Mouse (Mus musculus): ENCODE measurements around the gene Dusp19.

Dusp19 gene

DNA sequence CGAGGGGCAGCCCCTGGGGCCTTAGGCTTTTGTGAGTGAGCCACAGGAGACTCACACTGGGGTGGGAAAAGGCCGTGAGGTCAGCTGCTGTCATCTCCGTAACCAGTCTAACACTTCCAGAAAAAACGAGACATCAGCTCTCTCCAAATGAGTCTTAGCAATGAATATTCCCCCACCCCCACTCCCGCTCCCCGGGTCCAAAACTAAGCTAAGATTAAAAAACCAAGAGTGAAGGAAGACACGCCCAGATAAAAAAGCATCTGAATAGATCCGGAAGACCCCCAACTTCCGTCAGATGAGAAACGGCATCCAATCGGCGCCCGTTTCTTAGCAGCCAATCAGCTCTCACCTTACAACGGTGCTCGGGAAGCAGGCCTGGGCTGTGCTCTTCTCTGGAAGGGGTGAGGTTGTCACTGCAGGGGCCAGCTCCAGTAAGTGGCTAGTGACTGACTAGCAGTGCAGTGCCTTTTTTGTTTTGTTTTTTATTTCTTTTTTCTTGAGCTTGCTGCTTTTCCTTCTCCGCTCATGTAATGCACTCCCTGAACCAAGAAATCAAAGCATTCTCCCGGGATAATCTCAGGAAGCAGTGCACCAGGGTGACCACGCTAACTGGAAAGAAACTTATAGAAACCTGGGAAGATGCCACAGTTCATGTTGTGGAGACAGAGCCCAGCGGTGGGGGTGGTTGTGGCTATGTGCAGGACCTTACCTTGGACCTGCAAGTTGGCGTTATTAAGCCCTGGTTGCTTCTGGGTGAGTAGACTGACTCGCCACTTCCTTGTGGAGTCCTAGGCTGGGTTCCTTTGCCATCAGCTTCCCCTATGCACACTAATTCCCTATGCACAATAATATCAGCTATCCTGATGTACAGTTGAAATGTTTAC lies at the start of gene Dusp19, which contains the start of gene Nup35:
Gene Dusp19, plus strand, starts transcription at position 192 of the 884 bp plus-strand sequence.
Gene Nup35, plus strand, starts transcription at position 383 of the 884 bp plus-strand sequence.
- peak; percentile 93 for DNase-seq

DNA sequence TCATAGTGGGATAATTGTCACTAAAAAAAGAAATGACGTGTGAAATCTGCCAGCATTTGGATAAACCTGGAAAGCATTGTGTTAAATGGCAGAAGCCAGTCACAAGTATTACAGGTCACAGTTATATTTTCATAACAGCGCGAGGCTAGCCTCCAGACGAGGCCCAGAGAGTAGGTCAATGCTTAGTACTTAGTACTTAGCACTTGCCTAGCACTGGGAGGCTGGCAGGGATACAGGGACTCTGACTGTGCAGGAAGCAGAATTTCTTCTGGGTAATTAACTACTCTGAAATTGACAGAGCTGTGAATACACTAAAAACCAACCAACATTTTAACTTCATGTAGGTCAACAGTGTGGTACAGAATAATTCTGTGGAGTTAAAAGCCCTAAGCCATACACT lies 49.4 kb upstream of the Dusp19 start:
- DNase-seq: no peak

DNA sequence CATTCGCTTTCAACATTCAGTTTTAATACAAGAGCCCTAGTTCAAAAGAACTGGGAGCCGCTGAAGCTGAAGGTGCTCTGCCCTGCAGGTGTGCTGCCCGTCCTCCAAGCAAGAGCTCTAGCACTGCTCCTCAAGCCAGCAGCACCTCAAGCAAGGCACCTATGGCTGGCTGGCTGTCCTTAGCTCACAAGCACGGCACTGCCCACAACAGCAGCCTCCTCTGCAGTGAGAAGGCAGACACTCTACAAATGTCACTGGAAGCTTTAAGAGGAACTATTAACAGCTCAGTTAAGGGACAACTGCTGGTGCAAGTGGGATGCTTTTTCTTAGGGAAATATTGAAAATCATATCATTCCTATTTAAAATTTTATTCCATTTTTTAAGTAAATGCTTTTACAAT lies 46.2 kb upstream of the Dusp19 start:
- no peak for DNase-seq

DNA sequence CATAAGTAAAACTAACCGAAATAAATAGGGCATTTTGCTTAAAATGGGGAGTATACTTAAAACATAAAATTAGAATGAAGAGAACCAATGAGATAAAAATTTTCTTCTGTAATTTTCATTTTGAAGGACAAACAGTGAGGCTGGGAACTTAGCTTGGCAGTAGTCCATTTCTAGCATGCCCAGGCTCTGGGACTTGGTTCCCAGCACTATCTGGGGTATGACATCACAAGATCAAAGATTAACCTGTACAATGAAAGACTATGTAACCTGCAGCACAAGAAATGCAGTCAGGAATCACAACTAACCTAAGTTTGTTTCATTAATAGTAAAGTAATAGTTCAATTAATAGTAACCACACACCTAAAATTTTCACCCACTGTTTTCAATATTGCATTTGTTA lies 39.6 kb upstream of the Dusp19 start:
- no peak for DNase-seq

DNA sequence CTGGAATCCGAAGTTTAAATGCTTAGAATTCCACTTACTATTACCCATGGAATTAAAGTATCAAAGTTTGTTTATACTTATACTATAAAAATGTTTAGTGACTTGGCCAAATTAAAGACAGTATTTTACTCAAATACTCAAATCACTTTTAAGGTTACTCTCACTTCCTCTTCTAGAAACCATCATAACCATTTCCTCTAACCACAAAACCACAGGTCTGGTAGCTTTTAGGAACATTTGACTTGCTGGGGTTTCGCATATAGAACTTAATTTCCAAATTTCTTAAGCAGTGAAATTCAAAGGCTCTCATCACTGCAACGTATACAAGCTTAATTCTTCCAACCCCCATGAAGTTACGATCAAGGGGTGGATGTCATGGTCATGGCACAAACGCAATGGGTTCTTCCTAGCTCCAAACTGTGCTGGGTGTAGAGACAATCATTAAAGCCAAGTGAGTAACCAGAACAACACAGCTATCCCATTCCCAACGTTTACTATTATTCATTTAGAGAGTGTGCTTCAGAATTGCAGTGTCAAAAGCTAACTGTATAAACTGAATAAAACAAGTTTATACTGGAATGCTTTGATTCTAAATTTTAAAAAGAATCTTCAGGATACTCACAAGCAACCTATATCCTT lies 37.5 kb upstream of the Dusp19 start:
- no peak for DNase-seq

DNA sequence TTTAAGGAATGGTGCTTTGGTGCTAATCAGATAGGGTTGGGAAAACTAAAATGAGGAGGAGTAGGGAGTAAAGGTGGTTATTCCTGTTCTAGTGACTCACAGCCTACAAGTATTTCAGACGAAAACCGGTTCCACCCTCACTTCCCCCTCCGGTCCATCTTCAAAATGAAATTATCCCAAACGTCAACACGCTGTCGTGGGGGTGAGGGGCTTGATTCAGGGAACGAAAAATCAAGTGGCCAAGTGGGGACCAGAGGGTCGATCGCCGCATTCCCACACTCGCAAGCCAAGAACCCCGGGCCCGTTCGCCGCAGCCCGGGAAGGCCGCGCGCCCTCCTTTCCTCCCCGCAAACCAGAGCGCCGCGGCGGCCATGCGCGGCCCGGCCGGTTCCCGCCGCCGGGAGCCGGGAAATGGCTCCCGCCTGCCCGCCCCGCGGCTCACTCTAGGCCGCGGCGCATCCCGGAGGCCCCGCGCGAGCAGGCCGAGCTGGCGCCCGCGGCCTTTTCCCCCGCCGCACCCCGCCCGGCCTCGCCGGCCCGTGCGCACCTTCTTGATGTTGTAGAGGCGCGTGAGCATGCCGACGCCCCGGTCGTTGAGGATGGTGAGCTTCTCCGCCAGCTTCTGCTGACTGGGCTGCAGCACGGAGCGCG lies 36.4 kb upstream of the Dusp19 start:
- DNase-seq: no peak

DNA sequence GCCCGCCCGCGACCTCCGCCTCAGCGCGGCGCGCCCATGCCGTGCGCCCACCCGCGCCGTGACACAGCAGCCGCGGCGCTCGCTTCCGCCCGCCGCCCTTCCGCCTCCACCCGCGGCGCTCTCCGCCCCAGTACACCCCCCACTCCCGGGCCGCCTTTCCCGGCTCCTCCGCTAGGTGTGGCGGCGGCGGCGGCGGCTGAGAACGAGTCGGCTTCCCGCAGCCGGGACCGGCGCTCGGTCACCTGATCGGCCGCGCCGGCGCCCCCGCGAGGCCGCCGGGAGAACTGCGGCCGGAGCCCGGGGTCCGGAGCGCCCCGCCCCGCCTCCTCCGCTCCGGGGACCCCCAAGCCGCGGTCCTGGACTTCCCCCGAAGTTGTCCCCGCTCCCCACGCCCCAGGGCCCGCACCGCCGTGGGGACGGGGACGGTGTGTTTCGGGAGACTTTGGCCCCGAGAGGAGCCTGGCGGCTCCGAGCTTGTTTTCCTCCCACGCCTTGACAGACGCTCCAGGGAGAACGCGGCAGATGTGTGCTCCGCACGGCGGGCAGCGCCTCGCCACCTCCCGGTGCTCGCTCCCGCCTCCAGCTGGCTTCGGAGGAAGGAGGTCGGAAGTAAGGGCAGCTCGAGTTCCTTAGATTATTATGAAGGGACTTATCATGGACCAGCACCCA lies 35.7 kb upstream of the Dusp19 start, which contains the start of gene Nckap1:
Gene Nckap1, minus strand, starts transcription at position 338 of the 669 bp plus-strand sequence.
- DNase-seq: peak; percentile 92

DNA sequence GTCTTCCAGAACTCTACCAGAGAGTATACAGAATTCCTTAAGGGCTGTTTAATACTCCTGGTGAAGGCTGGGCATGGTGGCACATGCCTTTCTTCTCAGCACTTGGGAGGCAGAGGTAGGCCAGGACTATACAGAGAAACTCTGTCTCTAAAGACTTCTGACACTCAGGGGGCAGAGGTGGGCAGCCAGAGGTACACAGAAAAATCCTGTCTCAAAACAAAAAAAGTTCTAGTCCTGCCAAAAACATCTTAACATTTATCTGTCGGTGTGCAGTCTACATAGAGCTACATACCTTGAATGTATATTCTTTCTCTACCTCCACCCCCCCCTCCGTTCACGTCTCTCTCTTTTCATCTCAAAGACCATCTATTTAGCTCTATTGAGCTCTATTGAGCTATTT lies 34.5 kb upstream of the Dusp19 start:
- no peak for DNase-seq

DNA sequence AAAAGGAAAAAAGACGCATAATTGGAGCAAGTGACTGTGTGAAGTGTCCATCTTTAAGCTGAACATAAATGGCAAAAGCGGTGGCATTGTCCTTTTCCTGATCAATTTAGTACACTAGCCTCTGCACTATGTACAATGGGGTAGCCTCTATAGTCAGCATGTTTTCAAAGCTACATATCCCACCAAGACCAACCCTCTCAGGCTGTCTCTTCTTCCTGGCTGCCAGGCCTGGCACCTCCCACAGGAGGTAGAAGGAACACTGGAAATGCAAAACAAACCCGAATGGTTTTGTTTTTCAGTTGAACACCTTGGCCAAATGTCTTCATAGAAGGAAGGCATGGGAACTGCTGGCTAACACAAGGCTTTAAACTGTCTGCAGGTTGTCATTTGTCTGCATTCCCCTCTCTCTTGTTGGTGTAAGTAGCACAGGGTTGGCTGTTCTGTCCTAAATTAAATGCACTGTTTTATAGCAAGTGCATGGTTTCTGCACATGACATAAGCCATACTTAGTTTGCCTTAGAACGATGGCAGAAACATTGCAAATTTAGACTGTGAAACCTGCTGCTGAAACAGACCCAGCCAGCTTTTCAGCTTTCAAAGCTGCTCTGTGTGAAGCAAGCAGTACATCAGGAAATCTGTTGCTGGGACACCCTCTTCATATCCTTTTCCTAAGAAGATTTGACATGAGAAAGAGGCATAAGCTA lies 22.5 kb upstream of the Dusp19 start:
- DNase-seq: no peak

DNA sequence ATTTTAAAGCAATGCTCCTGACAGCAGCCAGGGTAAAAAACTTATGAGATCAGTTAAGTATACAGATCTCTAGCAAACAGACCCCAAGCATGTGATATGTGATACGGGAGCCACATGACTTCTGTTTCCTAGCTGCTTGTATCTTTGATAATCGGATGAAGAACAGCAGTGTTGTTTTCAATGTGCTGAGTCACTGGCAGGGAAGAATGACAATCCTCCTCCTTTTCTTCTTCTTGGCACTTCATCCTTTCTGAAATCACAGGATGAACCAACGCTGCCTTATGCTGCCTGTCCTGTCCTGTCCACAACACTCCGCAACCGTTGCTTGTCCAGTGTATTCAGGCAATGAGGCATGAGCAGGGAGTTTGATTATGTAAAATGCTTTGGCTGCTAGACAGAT lies 19.9 kb upstream of the Dusp19 start:
- DNase-seq: no peak

DNA sequence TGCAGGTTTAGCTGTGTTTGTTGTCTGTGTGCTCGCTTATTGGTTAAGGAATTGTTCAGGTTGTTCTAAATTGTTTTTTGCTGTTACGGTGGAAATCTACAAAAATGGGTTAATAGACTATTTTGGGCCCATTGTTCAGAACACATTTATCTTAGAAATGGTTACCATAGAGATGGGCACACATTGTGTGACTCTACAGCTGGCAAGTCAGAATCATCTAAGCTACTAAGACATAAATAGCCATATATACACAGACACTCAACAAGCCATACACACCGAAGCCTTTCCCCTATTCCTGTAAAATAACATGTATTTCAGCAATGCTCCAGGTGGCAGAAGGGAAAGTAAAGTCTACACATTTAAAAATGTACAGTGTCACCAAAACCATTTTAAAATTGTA lies 17.0 kb upstream of the Dusp19 start:
- no peak for DNase-seq

DNA sequence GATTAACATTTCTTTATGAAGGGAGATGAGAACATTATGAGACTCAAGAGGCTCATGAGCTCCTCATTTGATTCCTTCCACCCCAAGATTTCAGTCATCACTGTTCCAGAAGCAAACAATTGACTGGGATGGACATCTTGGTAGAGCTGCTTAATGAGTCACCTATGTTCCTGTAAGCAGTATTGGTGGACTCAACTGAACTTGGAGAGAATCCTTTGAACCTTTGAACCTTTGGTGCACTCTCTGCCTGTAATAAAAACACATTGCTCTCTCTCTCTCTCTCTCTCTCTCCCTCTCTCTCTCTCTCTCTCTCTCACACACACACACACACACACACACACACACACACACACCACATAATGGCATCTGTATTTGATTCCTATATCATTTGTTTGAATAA lies 16.2 kb upstream of the Dusp19 start:
- no peak for DNase-seq

DNA sequence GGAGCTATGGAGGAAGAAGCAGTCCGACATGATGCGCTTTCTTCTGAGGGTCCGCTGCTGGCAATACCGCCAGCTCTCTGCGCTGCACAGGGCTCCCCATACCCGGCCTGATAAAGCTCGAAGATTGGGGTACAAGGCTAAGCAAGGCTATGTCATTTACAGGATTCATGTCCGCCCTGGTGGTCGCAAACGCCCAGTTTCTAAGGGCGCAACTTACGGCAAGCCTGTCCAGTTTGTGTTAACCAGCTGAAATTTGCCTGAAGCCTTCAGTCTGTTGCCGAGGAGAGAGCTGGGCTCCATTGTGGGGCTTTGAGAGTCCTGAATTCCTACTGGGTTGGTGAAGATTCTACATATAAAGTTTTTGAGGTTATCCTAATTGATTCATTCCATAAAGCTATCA lies 14.1 kb upstream of the Dusp19 start:
- DNase-seq: no peak

DNA sequence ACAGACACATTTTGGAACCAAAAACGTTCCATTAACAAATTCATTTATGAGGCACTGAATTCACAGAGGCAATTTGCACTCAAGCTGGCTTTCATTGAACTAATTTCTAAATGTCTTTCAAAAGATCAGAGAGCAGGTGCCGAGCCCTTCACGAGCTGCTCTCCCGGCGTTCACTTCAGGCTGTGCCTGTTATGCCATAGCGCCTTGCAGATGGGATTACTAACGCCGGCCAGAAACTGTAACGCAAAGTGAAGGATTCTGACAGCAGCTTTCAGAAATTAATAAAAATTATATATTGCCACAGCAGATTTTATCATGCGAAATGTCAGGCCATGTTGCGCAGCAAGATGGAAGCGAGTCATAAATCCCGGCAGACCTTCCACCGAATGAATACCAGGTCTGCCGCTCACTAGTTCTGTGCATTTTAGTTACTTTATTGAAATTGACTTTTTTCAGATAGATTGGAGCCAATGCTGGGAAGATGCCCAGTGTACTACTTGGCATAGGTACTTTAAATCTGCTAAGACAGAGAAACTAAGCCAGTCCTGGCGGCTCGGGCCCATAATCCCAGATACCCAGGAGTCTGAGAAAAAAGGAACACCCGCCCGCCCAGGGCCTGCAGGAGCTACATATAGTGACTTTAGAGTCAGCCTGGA lies 12.9 kb upstream of the Dusp19 start:
- no peak for DNase-seq

DNA sequence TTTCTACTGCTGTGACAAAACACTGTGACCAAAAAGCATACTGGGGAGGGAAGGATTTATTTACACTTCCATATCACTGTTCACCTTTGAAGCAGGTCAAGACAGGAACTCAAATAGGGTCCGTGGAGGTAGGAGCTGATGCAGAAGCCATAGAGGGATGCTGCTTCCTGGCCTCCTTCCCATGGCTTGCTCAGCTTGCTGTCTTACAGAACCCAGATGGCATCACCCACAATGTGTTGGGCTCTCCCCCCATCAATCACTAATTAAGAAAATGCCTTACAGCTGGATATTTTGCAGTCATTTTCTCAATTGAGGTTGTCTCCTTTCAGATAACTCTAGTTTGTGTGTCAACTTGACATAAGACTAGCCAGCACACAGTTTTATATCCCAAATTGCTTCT lies 4.6 kb upstream of the Dusp19 start:
- no peak for DNase-seq

DNA sequence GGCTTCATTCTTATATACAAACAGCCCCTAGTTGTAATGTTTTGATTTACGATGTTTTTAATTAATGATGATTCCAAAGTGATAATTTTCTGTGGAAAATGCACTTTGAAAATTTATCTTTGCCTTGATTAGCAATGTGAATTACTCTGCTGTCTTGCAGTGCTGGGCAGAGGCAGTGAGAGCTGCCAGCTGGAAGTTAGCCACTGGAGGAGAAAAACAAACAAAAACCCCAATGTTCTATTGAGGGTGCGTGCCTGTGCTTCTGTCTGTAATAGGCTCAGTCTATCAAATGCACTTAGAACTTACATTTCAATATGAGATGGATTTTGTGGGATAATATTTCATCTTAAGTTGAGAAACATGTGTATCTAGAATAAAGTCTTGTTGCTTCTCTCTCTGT lies 4.0 kb upstream of the Dusp19 start:
- DNase-seq: no peak

DNA sequence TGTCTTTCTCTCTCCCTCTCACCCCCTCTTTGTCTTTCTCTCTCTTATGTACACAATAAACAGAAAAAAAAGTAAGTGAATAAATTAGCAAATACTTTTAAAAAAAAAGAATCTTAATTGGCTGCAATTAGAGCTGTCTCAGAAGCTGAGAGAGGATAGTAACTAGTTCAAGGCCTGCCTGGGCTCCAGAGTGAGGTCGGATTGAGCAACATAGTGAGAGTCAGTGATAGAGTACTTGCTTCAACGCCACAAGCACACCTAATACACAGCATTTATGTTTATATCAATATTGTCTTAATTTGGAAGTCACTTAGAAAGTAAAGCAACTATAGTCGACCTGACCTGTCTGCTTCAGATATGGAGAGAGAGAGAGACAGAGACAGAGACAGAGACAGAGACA lies 2.1 kb downstream of the Dusp19 start:
- DNase-seq: no peak

DNA sequence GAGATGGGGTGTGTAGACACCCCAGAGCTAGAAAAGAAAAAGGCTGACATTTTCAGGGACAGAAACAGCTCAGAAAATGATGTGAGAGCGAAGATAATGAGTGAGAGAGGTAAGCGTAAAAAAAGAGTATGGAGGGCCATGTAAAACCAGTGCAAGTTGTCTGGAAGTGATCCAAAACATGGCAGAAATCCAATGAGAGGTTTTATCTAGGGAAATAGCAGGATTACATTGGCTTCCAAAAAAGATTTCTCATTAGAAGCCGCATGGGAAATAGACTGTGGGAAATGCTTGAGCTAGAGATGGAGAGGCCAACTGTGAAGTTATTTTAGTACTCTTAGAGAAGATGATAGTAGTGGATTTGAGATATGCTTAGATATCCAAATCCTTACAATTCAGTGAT lies 5.1 kb downstream of the Dusp19 start:
- no peak for DNase-seq

DNA sequence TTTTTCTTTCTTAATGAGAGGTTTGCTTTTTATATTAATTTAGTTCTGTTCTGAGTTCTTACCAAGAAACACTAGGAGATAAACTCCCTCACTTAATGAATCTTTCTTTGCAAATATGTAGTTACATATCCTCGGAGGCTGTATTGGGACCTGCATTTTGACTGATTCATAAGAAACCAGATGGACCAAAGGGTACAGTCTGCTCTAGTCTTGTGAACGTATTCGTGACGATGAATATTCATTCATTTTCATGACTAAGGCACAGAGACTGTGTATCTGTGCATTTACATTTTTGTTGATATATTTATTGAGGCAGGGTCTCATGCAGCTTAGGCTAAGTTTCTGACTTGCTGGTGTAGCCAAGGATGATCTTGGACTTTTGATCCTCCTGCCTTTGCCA lies 7.7 kb downstream of the Dusp19 start:
- no peak for DNase-seq

DNA sequence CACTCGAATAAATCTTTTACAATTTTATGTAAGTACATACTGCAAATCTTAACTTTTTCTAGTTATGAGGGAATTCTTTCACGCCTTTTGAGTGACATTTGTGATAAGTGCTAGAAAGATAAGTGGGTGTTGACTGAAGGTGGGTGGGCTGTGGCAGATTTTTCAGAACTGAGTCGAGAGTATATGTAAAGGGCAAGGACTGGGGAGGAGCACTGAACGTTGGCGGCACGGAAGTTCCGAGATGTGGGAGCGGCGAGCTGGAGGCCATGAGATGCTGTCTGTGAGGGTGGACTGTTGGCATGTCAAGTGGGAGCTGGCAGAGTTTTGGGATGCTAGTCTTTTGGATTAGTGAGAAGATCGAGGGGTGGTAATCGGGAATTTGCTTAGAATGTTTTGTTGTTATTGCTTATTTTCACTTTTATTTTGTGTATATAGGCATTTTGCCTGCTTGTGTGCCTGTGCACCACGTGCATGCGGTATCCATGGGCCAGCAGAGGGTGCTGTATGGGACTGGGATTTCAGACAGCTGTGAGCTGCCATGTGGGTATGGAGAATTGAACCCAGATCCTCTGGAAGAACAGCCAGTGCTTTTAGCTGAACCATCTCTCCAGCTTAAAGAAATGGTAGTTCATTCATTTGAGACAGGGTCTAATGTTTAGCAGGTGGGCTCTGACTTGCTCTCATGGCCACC lies 15.6 kb downstream of the Dusp19 start:
- no peak for DNase-seq

Data from thymus, postnatal 4 days (tissue).